18 mouse cellular contexts compared by ENCODE assay signal in the genomic region with DNA sequence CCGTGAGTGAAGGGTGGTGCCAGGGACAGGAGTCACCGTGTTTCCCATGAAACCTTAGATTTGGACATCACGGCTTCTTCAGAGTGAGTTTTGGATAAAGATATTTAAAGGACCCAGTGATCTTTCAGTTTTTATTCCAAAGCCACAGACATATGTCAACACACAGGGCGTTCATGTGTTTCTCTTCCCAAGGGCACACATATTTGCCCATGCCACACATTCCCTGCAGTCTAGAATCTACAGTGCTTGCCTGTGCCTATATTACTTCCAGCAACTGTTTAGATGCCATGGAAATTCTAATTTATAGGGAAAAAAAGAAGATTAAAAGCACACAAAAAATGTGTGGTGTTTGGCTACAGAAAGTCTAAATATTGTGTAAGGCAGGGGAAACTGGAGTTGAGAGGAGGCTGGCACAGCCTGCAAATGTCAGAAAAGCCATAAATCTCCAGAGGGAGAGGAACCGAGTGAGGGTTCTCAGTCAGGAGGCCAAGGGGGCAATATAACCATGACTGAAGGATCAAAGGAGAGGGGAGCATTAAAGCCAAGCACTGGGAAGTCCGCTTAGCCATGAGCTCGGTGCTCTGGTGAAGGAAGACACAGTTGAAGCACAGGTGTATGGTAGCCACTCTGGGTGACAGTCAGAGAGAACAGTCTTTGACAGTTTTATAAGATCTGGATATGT.
A peak's percentile ranks its signal among the peaks of the same experiment; 100 is the strongest.
DNase-seq lines count a peak whose midpoint lies in the region; ATAC-seq and TF ChIP-seq lines count a peak whose summit lies in the region.
"Had no signal": no experiment of that assay in that cellular context is flagged by ENCODE, and none has a peak within 500 bp of the region (broad histone marks: within the 10 kb centered on the region; RNA-seq: fewer than 3 reads in every experiment).

No protein-coding gene starts in this region.

- TF ChIP-seq CTCF in lung, embryonic 14.5 days (IDR thresholded peaks at IDR 0.05; ENCODE audit: low read depth) = no peak

- no peak for ATAC-seq in lung, embryonic 14.5 days (ENCODE audit: insufficient read depth)
- ATAC-seq in intestine, embryonic 16.5 days = peak; percentile 67
- no peak for ATAC-seq in stomach, embryonic 14.5 days (ENCODE audit: insufficient number of reproducible peaks, insufficient read depth, low FRiP score, low read depth)
- ATAC-seq: forebrain, embryonic 14.5 days had no signal

- no peak overlapping the region for H3K4me3 ChIP-seq in lung, embryonic 14.5 days (ENCODE audit: low read depth, low read length)
- H3K4me3 ChIP-seq in intestine, embryonic 16.5 days (ENCODE audit: low read length) = no peak overlapping the region
- H3K4me3 ChIP-seq in stomach, embryonic 14.5 days (ENCODE audit: low read depth, low read length) = no peak overlapping the region
- H3K4me3 ChIP-seq: hindbrain, embryonic 12.5 days; liver, embryonic 13.5 days had no signal

- peak overlapping the region; percentile 82 for H3K27ac ChIP-seq in lung, embryonic 14.5 days (ENCODE audit: low read depth)
- H3K27ac ChIP-seq in intestine, embryonic 16.5 days (ENCODE audit: low read length) = peak overlapping the region; percentile 14
- H3K27ac ChIP-seq in stomach, embryonic 14.5 days (ENCODE audit: low read length) = peak overlapping the region; percentile 52; the same call in 1 of the 2 replicates
- H3K27ac ChIP-seq: hindbrain, embryonic 12.5 days; liver, embryonic 13.5 days had no signal

- peak; percentile 34 to 62 for DNase-seq in adrenal gland, postnatal 36 days
- no peak for DNase-seq in adrenal gland, postnatal 4 days (ENCODE audit: low spot score in 2 of 2)
- DNase-seq in lung, embryonic 14.5 days = no peak
- DNase-seq in lung, postnatal 36 days = no peak
- no peak for DNase-seq in urinary bladder, postnatal 25 days (ENCODE audit: low spot score)
- no peak for DNase-seq in heart, postnatal 10 days
- DNase-seq: cerebellum, adult 9-10 months; gastrocnemius, postnatal 10 days; kidney, adult 18-20 months; liver, embryonic 13.5 days; retina, postnatal 1 day; spleen, adult 18-20 months; thymus, adult 18-20 months had no signal

- H3K36me3 ChIP-seq in lung, embryonic 14.5 days (ENCODE audit: insufficient read depth) = no peaks in the 10 kb centered on the region
- H3K36me3 ChIP-seq in intestine, embryonic 16.5 days (ENCODE audit: control insufficient read depth, insufficient read depth, low read length) = no peaks in the 10 kb centered on the region; the same call in 1 of the 2 replicates
- H3K36me3 ChIP-seq in stomach, embryonic 14.5 days (ENCODE audit: control insufficient read depth, insufficient read depth, low read length) = no peaks in the 10 kb centered on the region
- H3K36me3 ChIP-seq: hindbrain, embryonic 12.5 days; liver, embryonic 13.5 days had no signal

- H3K4me1 ChIP-seq in lung, embryonic 14.5 days (ENCODE audit: insufficient read depth) = peaks cover 31% of the 10 kb centered on the region
- H3K4me1 ChIP-seq in intestine, embryonic 16.5 days (ENCODE audit: control insufficient read depth, insufficient read depth, low read length) = peaks cover 26% of the 10 kb centered on the region
- H3K4me1 ChIP-seq in stomach, embryonic 14.5 days (ENCODE audit: control insufficient read depth, insufficient read depth, low read length) = peaks cover 20% of the 10 kb centered on the region; the same call in 1 of the 2 replicates

- intact Hi-C loops in heart, postnatal 10 days (cut with DNase I) = no loop called here

- no peak overlapping the region for H3K4me2 ChIP-seq in lung, embryonic 14.5 days
- no peak overlapping the region for H3K4me2 ChIP-seq in intestine, embryonic 16.5 days (ENCODE audit: low read depth, low read length)
- H3K4me2 ChIP-seq in stomach, embryonic 14.5 days (replicated peaks; ENCODE audit: low read depth, low read length) = no peak overlapping the region
- H3K4me2 ChIP-seq: heart, embryonic 11.5 days; hindbrain, embryonic 12.5 days; liver, embryonic 13.5 days had no signal

- WGBS in lung, embryonic 14.5 days = 52% methylated on average over 7 of the region's 7 CpGs
- 55% methylated on average over 7 of the region's 7 CpGs for WGBS in intestine, embryonic 16.5 days
- 49% methylated on average over 7 of the region's 7 CpGs for WGBS in stomach, embryonic 14.5 days

- no peak overlapping the region for H3K9ac ChIP-seq in lung, embryonic 14.5 days
- no peak overlapping the region for H3K9ac ChIP-seq in intestine, embryonic 16.5 days (ENCODE audit: low read depth, low read length)
- no peak overlapping the region for H3K9ac ChIP-seq in stomach, embryonic 14.5 days (replicated peaks; ENCODE audit: low read depth, low read length)
- H3K9ac ChIP-seq: hindbrain, embryonic 12.5 days; liver, embryonic 13.5 days had no signal

- no peaks in the 10 kb centered on the region for H3K9me3 ChIP-seq in lung, embryonic 14.5 days (ENCODE audit: low read depth, low read length)
- peaks cover 3% of the 10 kb centered on the region for H3K9me3 ChIP-seq in intestine, embryonic 16.5 days (ENCODE audit: control insufficient read depth, low read length)
- H3K9me3 ChIP-seq in stomach, embryonic 14.5 days (ENCODE audit: control insufficient read depth, low read depth, low read length) = no peaks in the 10 kb centered on the region
- H3K9me3 ChIP-seq: hindbrain, embryonic 12.5 days; liver, embryonic 13.5 days had no signal

- H3K27me3 ChIP-seq in lung, embryonic 14.5 days (ENCODE audit: insufficient read depth, low read length) = no peaks in the 10 kb centered on the region
- no peaks in the 10 kb centered on the region for H3K27me3 ChIP-seq in intestine, embryonic 16.5 days (replicated peaks; ENCODE audit: control insufficient read depth, insufficient read depth, low read length)
- no peaks in the 10 kb centered on the region for H3K27me3 ChIP-seq in stomach, embryonic 14.5 days (ENCODE audit: control insufficient read depth, insufficient read depth, low read length)
- H3K27me3 ChIP-seq: hindbrain, embryonic 12.5 days; liver, embryonic 13.5 days had no signal

Comparison
In these comparisons a context has a peak if more than half of its experiments do, and no peak if none do; other contexts are left out.
1. DNase-seq: peak in adrenal gland, postnatal 36 days (2 of 2); none in adrenal gland, postnatal 4 days (0 of 2), lung, embryonic 14.5 days (single experiment), lung, postnatal 36 days (single experiment), urinary bladder, postnatal 25 days (single experiment) and heart, postnatal 10 days (0 of 2).
2. H3K27ac ChIP-seq: peak in every context shown above with its lines; median percentile 82 in lung, embryonic 14.5 days; 52 in stomach, embryonic 14.5 days; 14 in intestine, embryonic 16.5 days.